Mouse (Mus musculus): ENCODE measurements around the gene Mrps18a. TPM values are rescaled to one million over a fixed set of nuclear protein-coding genes. Genes with fewer than 3 reads are reported as not detected.

Mrps18a gene
- total and polyA plus RNA-seq, 3 experiments = 78.1 to 127 (median 126) TPM

GRCm38 (mm10) chr17:46117623-46118422 is 7.0 kb downstream of the Mrps18a start:
- no peak overlapping the region for H3K4me3 ChIP-seq (replicated peaks in 1 of 3; ENCODE audit: low read depth in 2 of 3, low read length in 2 of 3, poor library complexity in 1 of 3)
- no peak overlapping the region for H3K9ac ChIP-seq (ENCODE audit: insufficient read depth, low read depth)
- no peaks in the 10 kb centered on the region for H3K27me3 ChIP-seq (replicated peaks)
- TF ChIP-seq HCFC1 (IDR thresholded peaks at IDR 0.05; ENCODE audit: low read depth, low read length) (no peak), ZKSCAN1 (IDR thresholded peaks at IDR 0.05; ENCODE audit: borderline replicate concordance, low read depth, low read length) (no peak), E2F4 (IDR thresholded peaks at IDR 0.05; ENCODE audit: insufficient replicate concordance, low read depth, low read length) (no peak)
- H3K27ac ChIP-seq (ENCODE audit: insufficient read depth, low read depth) = no peak overlapping the region
- H3K4me2 ChIP-seq (ENCODE audit: insufficient read depth, low read depth, poor library complexity, severe bottlenecking) = no peak overlapping the region
- peaks cover 4% of the 10 kb centered on the region for H3K79me2 ChIP-seq (replicated peaks; ENCODE audit: control insufficient read depth, extremely low read depth, insufficient read depth, poor library complexity, severe bottlenecking)
- dilution Hi-C loops (cut with MboI; ENCODE audit: extremely low pct_ligation_motif_present, extremely low pct_unique_long_range_greater_than_20kb, low sequenced_read_pairs) (no loop called here), in situ Hi-C loops (cut with MboI; ENCODE audit: low pct_ligation_motif_present, low pct_unique_long_range_greater_than_20kb, low sequenced_read_pairs) (loop anchor here (10.0 kb wide), 1 partner anchor 383 kb away; the partner anchor contains the start of gene 1600014C23Rik)
- H3K36me3 ChIP-seq (replicated peaks in 1 of 2; ENCODE audit: control insufficient read depth in 1 of 2, insufficient read depth in 1 of 2, low read length in 1 of 2) = peaks cover 53 to 88% of the 10 kb centered on the region in 2 experiments
- peaks cover 0 to under 1% of the 10 kb centered on the region in 2 experiments; a peak in 1 of 4 replicates for H3K4me1 ChIP-seq (ENCODE audit: control insufficient read depth in 1 of 2, insufficient read depth in 2 of 2)
- H3K9me3 ChIP-seq (replicated peaks; ENCODE audit: low read length) = no peaks in the 10 kb centered on the region
- DNase-seq (ENCODE audit: extremely low read depth) = no peak

- TF ChIP-seq HCFC1 (IDR thresholded peaks at IDR 0.05; ENCODE audit: low read depth, low read length) = no peak
- no peak for TF ChIP-seq NRF1 (IDR thresholded peaks at IDR 0.05; ENCODE audit: low read depth, low read length)
- TF ChIP-seq RAD21 (IDR thresholded peaks at IDR 0.05; ENCODE audit: low read depth, low read length) = no peak
- TF ChIP-seq ELF1 (IDR thresholded peaks at IDR 0.05; ENCODE audit: low read depth, low read length) = no peak
- TF ChIP-seq UBTF (IDR thresholded peaks at IDR 0.05; ENCODE audit: low read depth, low read length) = no peak
- no peak for TF ChIP-seq MAX (IDR thresholded peaks at IDR 0.05; ENCODE audit: low read length)
- no peak for TF ChIP-seq ETS1 (conservative IDR thresholded peaks at IDR 0.05; ENCODE audit: low read depth, low read length)
- no peak for TF ChIP-seq MYC (IDR thresholded peaks at IDR 0.05; ENCODE audit: low read depth, low read length)
- TF ChIP-seq JUN (IDR thresholded peaks at IDR 0.05; ENCODE audit: insufficient read depth, low read depth, low read length) = no peak
- TF ChIP-seq TCF12 (IDR thresholded peaks at IDR 0.05; ENCODE audit: low read depth, low read length) = no peak
- no peak for TF ChIP-seq CTCF (conservative IDR thresholded peaks at IDR 0.05 in 1 of 2, IDR thresholded peaks at IDR 0.05 in 1 of 2; ENCODE audit: low read depth in 2 of 2, low read length in 2 of 2)
- no peak for TF ChIP-seq TBP (conservative IDR thresholded peaks at IDR 0.05; ENCODE audit: low read depth, low read length)
- no peak for TF ChIP-seq KAT2A (IDR thresholded peaks at IDR 0.05; ENCODE audit: insufficient replicate concordance, low read length)
- TF ChIP-seq ZNF384 (IDR thresholded peaks at IDR 0.05; ENCODE audit: low read depth, low read length) = no peak
- no peak for TF ChIP-seq ZC3H11A (IDR thresholded peaks at IDR 0.05; ENCODE audit: low read depth, low read length)
- no peak for TF ChIP-seq USF2 (conservative IDR thresholded peaks at IDR 0.05; ENCODE audit: low read depth, low read length)
- TF ChIP-seq NELFE (IDR thresholded peaks at IDR 0.05; ENCODE audit: low read depth, low read length) = no peak
- no peak for TF ChIP-seq IRF4 (IDR thresholded peaks at IDR 0.05; ENCODE audit: low read depth, low read length)
- no peak for TF ChIP-seq POLR2AphosphoS2 (IDR thresholded peaks at IDR 0.05; ENCODE audit: low read depth, low read length)
- DNase-seq (ENCODE audit: extremely low read depth) = no peak
- Histone ChIP-seq H3K27me3 (replicated peaks) (no peaks in the 10 kb centered on the region), H3K79me2 (replicated peaks; ENCODE audit: control insufficient read depth, extremely low read depth, insufficient read depth, poor library complexity, severe bottlenecking) (peaks cover 4% of the 10 kb centered on the region), H3K4me2 (ENCODE audit: insufficient read depth, low read depth, poor library complexity, severe bottlenecking) (no peak overlapping the region), H3K4me1 (ENCODE audit: control insufficient read depth in 1 of 2, insufficient read depth in 2 of 2) (no peaks in the 10 kb centered on the region), H3K27ac (ENCODE audit: insufficient read depth, low read depth) (no peak overlapping the region), H3K4me3 (replicated peaks in 1 of 3; ENCODE audit: low read depth in 2 of 3, low read length in 2 of 3, poor library complexity in 1 of 3) (no peak overlapping the region), H3K9ac (ENCODE audit: insufficient read depth, low read depth) (no peak overlapping the region), H3K36me3 (replicated peaks in 1 of 2; ENCODE audit: control insufficient read depth in 1 of 2, insufficient read depth in 1 of 2, low read length in 1 of 2) (peaks cover 60 to 89% of the 10 kb centered on the region in 2 experiments), H3K9me3 (replicated peaks; ENCODE audit: low read length) (no peaks in the 10 kb centered on the region)
- in situ Hi-C loops (cut with MboI; ENCODE audit: low pct_ligation_motif_present, low pct_unique_long_range_greater_than_20kb, low sequenced_read_pairs) (loop anchor here (10.0 kb wide), 1 partner anchor 384 kb away; the partner anchor contains the start of gene 1600014C23Rik), dilution Hi-C loops (cut with MboI; ENCODE audit: extremely low pct_ligation_motif_present, extremely low pct_unique_long_range_greater_than_20kb, low sequenced_read_pairs) (no loop called here)
Measured at GRCm38 (mm10) chr17:46118423-46118850, 7.7 kb downstream of the Mrps18a start.

Data from CH12.LX (cell line).